Mouse (Mus musculus) lung, embryonic 14.5 days (tissue): ENCODE data around the gene Gm1979. TPM values are rescaled to one million over a fixed set of nuclear protein-coding genes. Genes with fewer than 3 reads are reported as not detected.

ENCODE experiments used
- polyA plus RNA-seq: library from polyadenylated mRNA; unstranded; fragments of >200 nt; fragmentation: Nextera tagmentation; extraction: Ambion mirVana; gene quantifications from 2 replicates; pipeline ENCODE4 v1.2.1, GENCODE M21; 2014

Gene Gm1979
- polyA plus RNA-seq, 1 experiment from 2014 or later = 0.21 TPM

Other genes with a start within 250 kb of the Gm1979 start
- 2.3 and 2.9 TPM in 2 replicates for gene Actr3b, start 244.8 kb downstream of the Gm1979 start, polyA plus RNA-seq
- 0.07 TPM in 1 of 2 replicates, not detected in the other for gene Gm21663, start 62.4 kb downstream of the Gm1979 start, polyA plus RNA-seq
- 0.12 TPM in 1 of 2 replicates, not detected in the other for gene Gm21671, start 50.4 kb downstream of the Gm1979 start, polyA plus RNA-seq
- not detected in 2 replicates for gene Gm21680, start 32.1 kb downstream of the Gm1979 start, polyA plus RNA-seq
- gene Gm21698, start 16.1 kb downstream of the Gm1979 start, polyA plus RNA-seq = 0.11 TPM in 1 of 2 replicates, not detected in the other
- gene Gm5862, start 18.1 kb upstream of the Gm1979 start, polyA plus RNA-seq = 0.13 TPM in 1 of 2 replicates, not detected in the other
- 0.08 TPM in 1 of 2 replicates, not detected in the other for gene Speer4a, start 34.8 kb upstream of the Gm1979 start, polyA plus RNA-seq
- 0.07 TPM in 1 of 2 replicates, not detected in the other for gene Gm7347, start 53.8 kb upstream of the Gm1979 start, polyA plus RNA-seq
- gene Gm10471, start 84.5 kb upstream of the Gm1979 start, polyA plus RNA-seq = not detected in 2 replicates
- gene 5031410I06Rik, start 100.6 kb upstream of the Gm1979 start, polyA plus RNA-seq = not detected in 2 replicates
- 0.12 TPM in 1 of 2 replicates, not detected in the other for gene Gm10220, start 116.6 kb upstream of the Gm1979 start, polyA plus RNA-seq